ENCODE assay signal across 9 mouse cellular contexts in the genomic region with DNA sequence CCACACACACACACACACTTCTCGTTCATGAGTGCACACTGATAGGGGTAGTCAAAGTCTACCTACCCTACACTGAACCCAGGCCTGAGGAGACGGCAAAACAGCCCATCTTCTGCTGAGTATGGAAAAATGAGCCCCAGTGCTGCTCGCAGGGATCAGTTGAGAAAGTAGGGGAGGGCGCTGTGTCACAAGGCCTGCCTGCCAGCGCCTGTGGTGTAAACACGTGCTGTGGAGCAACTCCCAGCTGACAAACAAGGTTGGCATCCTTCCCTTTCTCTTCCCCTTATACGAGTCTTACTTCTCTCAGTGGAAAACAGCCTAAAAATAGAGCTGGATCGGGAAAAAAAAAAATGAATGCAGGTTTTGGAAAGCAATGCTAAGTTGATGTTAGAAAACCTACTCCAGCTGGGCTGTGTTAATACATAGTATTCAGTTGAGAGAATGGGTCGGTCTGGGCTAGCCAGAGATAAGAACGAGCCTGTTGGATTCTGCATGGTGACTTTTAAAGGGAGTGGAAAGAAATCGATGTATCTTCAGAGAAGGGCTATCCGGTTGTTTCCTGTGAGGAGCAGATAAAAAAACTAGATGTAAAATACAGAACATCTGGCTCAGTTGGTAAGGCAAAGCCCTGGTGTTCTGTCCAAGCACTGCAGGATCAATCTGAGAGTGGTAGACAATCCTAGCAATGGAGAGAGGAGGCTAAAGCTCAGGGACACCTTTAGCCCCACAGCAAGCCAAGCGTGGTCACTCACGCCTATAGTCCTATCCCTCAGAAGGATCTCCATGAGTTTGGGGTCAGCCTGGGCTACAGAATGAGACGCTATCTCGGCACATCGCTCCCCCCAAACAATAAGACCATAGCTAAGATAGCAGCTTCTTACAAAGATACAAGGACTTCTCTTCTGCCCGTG. TPM values are rescaled to one million over a fixed set of nuclear protein-coding genes. Genes with fewer than 3 reads are reported as not detected.
DNase-seq lines count a peak whose midpoint lies in the region; ATAC-seq and TF ChIP-seq lines count a peak whose summit lies in the region.
"Had no signal": no experiment of that assay in that cellular context is flagged by ENCODE, and none has a peak within 500 bp of the region (broad histone marks: within the 10 kb centered on the region; RNA-seq: fewer than 3 reads in every experiment).

No protein-coding gene starts in this region.

- TF ChIP-seq CTCF in kidney, postnatal 0 days (IDR thresholded peaks at IDR 0.05; ENCODE audit: low read depth): no peak

- H3K4me1 ChIP-seq in forebrain, embryonic 14.5 days (ENCODE audit: control insufficient read depth, insufficient read depth, low read length): no peaks in the 10 kb centered on the region
- H3K4me1 ChIP-seq in forebrain, embryonic 13.5 days: no peaks in the 10 kb centered on the region
- H3K4me1 ChIP-seq in kidney, postnatal 0 days (replicated peaks; ENCODE audit: insufficient read depth, low read length): no peaks in the 10 kb centered on the region
- H3K4me1 ChIP-seq: embryonic facial prominence, embryonic 12.5 days had no signal

- no peak overlapping the region for H3K4me3 ChIP-seq in forebrain, embryonic 14.5 days (ENCODE audit: low read depth, low read length)
- H3K4me3 ChIP-seq in forebrain, embryonic 13.5 days: no peak overlapping the region
- H3K4me3 ChIP-seq in kidney, postnatal 0 days (replicated peaks; ENCODE audit: low read depth, low read length): no peak overlapping the region
- H3K4me3 ChIP-seq: embryonic facial prominence, embryonic 12.5 days had no signal

- H3K27ac ChIP-seq in forebrain, embryonic 14.5 days (ENCODE audit: low read depth, low read length): no peak overlapping the region
- H3K27ac ChIP-seq in forebrain, embryonic 13.5 days: no peak overlapping the region
- H3K27ac ChIP-seq in kidney, postnatal 0 days: no peak overlapping the region
- H3K27ac ChIP-seq: embryonic facial prominence, embryonic 12.5 days had no signal

- WGBS in forebrain, embryonic 14.5 days: 73% methylated on average over 18 of the region's 18 CpGs
- 73% methylated on average over 18 of the region's 18 CpGs for WGBS in forebrain, embryonic 13.5 days
- WGBS in kidney, postnatal 0 days: 61% methylated on average over 18 of the region's 18 CpGs

- DNase-seq in forebrain, embryonic 14.5 days (ENCODE audit: low spot score): peak; percentile 54
- DNase-seq in 416B (ENCODE audit: low read depth) (peak; percentile 57), MN1 (ENCODE audit: low spot score) (no peak)
- peak; percentile 90 for DNase-seq in gastrocnemius, adult 18-20 months (ENCODE audit: low spot score)
- DNase-seq in kidney, postnatal 0 days (ENCODE audit: low spot score): peak; percentile 38
- no peak for DNase-seq in embryo, embryonic 11 days

- no peaks in the 10 kb centered on the region for H3K27me3 ChIP-seq in forebrain, embryonic 14.5 days (replicated peaks; ENCODE audit: control insufficient read depth, insufficient read depth, low read length)
- H3K27me3 ChIP-seq in forebrain, embryonic 13.5 days: no peaks in the 10 kb centered on the region
- H3K27me3 ChIP-seq in kidney, postnatal 0 days (ENCODE audit: insufficient read depth, low read length): no peaks in the 10 kb centered on the region
- H3K27me3 ChIP-seq: embryonic facial prominence, embryonic 12.5 days had no signal

- ATAC-seq in forebrain, embryonic 14.5 days: peak; percentile 32; the same call in 1 of the 2 replicates
- ATAC-seq in forebrain, embryonic 13.5 days: no peak; the same call in 1 of the 2 replicates
- ATAC-seq in kidney, postnatal 0 days (replicated peaks; ENCODE audit: low FRiP score, low read depth): 0 out of 2 replicates have a peak, but pooled peaks have one; percentile 49
- peak; percentile 94 for ATAC-seq in megakaryocyte, adult 5-6 weeks (ENCODE audit: poor library complexity, severe bottlenecking)

- no peaks in the 10 kb centered on the region for H3K9me3 ChIP-seq in forebrain, embryonic 14.5 days (replicated peaks; ENCODE audit: control insufficient read depth, low read length)
- no peaks in the 10 kb centered on the region for H3K9me3 ChIP-seq in forebrain, embryonic 13.5 days (replicated peaks)
- H3K9me3 ChIP-seq in kidney, postnatal 0 days (replicated peaks; ENCODE audit: low read length): no peaks in the 10 kb centered on the region
- H3K9me3 ChIP-seq: embryonic facial prominence, embryonic 12.5 days had no signal

- H3K4me2 ChIP-seq in forebrain, embryonic 14.5 days (ENCODE audit: low read length): no peak overlapping the region
- no peak overlapping the region for H3K4me2 ChIP-seq in forebrain, embryonic 13.5 days
- no peak overlapping the region for H3K4me2 ChIP-seq in kidney, postnatal 0 days (ENCODE audit: low read length)
- H3K4me2 ChIP-seq: embryonic facial prominence, embryonic 12.5 days had no signal

- no peaks in the 10 kb centered on the region for H3K36me3 ChIP-seq in forebrain, embryonic 14.5 days (ENCODE audit: control insufficient read depth, insufficient read depth, low read length)
- H3K36me3 ChIP-seq in forebrain, embryonic 13.5 days (ENCODE audit: poor library complexity, severe bottlenecking): no peaks in the 10 kb centered on the region
- no peaks in the 10 kb centered on the region for H3K36me3 ChIP-seq in kidney, postnatal 0 days (ENCODE audit: insufficient read depth, low read length)
- H3K36me3 ChIP-seq: embryonic facial prominence, embryonic 12.5 days had no signal

- H3K9ac ChIP-seq in forebrain, embryonic 14.5 days (ENCODE audit: low read length): no peak overlapping the region
- no peak overlapping the region for H3K9ac ChIP-seq in forebrain, embryonic 13.5 days
- no peak overlapping the region for H3K9ac ChIP-seq in kidney, postnatal 0 days (ENCODE audit: low read depth, low read length)
- H3K9ac ChIP-seq: embryonic facial prominence, embryonic 12.5 days had no signal

RNA-seq across cellular contexts. Expression of gene Pfkfb3, which starts 40.6 kb away (rescaled TPM):
- 19.8 and 23.5 TPM in 2 replicates for polyA plus RNA-seq in forebrain, embryonic 14.5 days (2014; fragmentation: Nextera tagmentation; extraction: Ambion mirVana)
- polyA plus RNA-seq in forebrain, embryonic 13.5 days (2015; fragmentation: Nextera tagmentation; extraction: Ambion mirVana): 21.5 and 21.7 TPM in 2 replicates
- 100 to 1,000 TPM; 140 to 400 TPM for total RNA-seq in gastrocnemius, adult 18-20 months (2021)
- 9.4 and 10.9 TPM in 2 replicates for polyA plus RNA-seq in kidney, postnatal 0 days (2015; fragmentation: Nextera tagmentation; extraction: Ambion mirVana)
- 24.5 and 31.3 TPM in 2 replicates for total RNA-seq in megakaryocyte, adult 5-6 weeks (2015)
- 22.1 and 23.0 TPM in 2 replicates for total RNA-seq in megakaryocyte, adult 5-6 weeks (2017)

Comparison
In these comparisons a context has a peak if more than half of its experiments do, and no peak if none do; other contexts are left out.
1. DNase-seq: peak in forebrain, embryonic 14.5 days (single experiment), 416B (single experiment), gastrocnemius, adult 18-20 months (single experiment) and kidney, postnatal 0 days (single experiment); none in MN1 (single experiment) and embryo, embryonic 11 days (single experiment).